Mouse (Mus musculus): Measurements from ENCODE around the gene Anxa9.
"Not testable (repeated sequence)": the region's sequence is repeated elsewhere in the genome, so short reads cannot be mapped to it uniquely, and the experiment has no call there.

Gene Anxa9

DNA sequence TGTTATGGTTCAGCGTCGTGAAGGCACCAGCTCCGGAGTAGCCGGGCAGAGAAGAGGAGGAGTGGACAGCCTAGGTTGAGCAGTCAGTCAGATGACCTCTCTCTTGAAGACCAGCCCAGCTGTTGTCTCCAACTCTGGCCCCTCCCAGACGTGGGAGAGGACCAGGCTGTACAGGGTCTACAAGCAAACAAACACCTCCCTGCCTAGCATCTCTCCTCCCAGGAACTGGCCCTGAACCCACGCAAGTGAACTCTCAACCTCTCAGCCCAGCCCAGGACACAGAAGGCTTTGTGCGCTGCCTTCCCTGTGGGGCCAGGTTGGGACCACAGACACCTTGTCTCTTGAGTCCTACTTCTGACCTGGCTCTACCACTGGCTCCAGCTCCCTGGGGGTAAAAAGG is at the start of gene Anxa9:
Gene Anxa9 (minus strand): TSS at position 77 of the 400 bp plus-strand sequence.
- DNase-seq (ENCODE audit: low read depth, low spot score), result no peak

GRCm38 (mm10) chr3:95355911-95356544 is 49.1 kb upstream of the Anxa9 start:
- DNase-seq (ENCODE audit: low read depth, low spot score), result not testable (repeated sequence)

DNA sequence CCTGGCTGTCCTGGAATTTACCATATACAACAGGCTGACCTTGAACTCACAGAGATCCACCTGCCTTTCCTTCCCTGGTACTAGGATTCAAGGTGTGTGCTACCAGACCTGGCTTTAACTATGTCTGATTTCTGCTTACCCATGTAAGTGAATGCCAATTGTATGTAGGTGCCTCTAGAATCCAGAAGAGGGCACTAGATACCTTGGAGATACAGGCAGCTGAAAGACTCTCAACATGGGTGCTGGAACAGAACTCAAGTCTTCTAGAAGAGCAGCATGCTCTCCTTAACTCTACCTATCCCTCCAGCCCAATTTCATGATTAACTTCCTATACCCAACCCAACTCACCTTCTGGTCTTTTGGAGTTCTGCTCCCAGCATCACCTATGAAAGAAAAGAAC is 42.5 kb upstream of the Anxa9 start:
- DNase-seq (ENCODE audit: low read depth, low spot score), result peak; percentile 23

GRCm38 (mm10) chr3:95348343-95348742 is 41.4 kb upstream of the Anxa9 start:
- not testable (repeated sequence) for DNase-seq (ENCODE audit: low read depth, low spot score)

GRCm38 (mm10) chr3:95346454-95346853 is 39.5 kb upstream of the Anxa9 start:
- no peak for DNase-seq (ENCODE audit: low read depth, low spot score)

GRCm38 (mm10) chr3:95343356-95344000 is 36.5 kb upstream of the Anxa9 start:
- not testable (repeated sequence) for DNase-seq (ENCODE audit: low read depth, low spot score)

DNA sequence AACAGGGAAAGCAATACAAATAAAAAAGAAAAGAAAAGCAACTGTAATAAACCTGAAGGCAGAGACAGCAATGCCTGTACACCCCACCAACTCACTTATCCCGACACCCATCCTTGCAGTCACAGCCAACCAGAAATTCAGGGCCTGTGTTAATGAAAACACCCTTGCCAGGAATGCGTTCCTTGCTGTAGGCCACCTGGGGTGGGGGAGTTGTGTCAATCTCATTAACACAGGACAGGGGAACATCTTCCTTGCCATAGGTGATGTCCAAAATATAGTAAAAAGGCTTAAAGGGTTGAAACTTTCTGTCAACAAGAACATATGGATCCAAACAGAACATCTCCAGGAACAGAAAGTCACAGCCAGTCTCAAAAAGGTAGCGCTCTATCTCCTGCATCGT is 31.3 kb upstream of the Anxa9 start:
- DNase-seq (ENCODE audit: low read depth, low spot score), result no peak

DNA sequence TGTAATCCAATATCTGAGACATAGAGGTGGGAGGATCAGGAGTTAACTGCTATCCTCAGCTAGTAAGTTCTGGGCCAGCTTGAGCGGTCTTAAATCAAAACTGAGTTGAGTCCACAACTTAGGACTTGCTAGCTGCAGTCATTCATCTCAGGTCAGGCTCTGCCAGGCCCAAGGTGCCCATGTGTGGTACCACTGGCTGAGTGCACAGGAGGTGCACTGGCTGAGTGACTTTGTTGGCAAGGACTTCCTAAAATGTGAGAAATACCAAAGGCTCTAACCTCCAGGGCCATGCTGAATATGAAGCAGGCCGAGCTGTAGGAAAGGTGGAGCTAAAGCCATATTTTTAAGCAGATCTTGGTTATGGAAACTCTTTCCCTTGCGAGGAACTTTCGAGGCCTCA is 30.4 kb upstream of the Anxa9 start:
- no peak for DNase-seq (ENCODE audit: low read depth, low spot score)

- no peak for DNase-seq (ENCODE audit: low read depth, low spot score)
Measured at GRCm38 (mm10) chr3:95331528-95331927, 24.6 kb upstream of the Anxa9 start.

DNA sequence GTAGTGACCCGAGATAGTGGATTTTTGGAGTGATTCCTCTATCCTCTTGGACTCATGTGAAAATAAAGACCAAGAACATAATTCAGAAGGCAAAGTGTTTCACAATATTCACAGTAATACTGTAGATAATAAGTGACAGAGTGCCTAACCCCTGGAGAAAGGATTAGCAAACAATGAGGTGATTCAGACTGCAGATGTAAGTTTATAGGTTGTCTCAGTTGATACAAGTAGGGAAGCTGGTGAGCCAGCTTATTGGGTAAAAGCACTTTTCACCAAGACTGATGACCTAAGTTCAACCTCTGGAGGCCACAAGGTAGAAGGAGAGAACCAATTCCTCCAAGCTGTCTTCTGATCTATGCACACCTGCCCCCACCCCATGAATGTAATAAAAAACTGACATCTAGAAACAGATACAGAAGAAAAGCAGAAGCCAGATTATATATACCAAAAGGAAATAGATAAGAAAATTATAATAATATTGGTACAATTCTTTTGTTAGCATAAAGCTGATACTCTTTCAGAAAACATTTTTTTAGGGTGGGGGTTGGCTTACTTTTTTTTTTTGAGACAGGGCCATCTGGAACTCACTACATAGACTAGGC is 21.9 kb upstream of the Anxa9 start:
- DNase-seq (ENCODE audit: low read depth, low spot score), result no peak

GRCm38 (mm10) chr3:95324454-95325144 is 17.6 kb upstream of the Anxa9 start:
- DNase-seq (ENCODE audit: low read depth, low spot score), result no peak

- no peak for DNase-seq (ENCODE audit: low read depth, low spot score)
Measured at GRCm38 (mm10) chr3:95323429-95323828, 16.5 kb upstream of the Anxa9 start.

- DNase-seq (ENCODE audit: low read depth, low spot score), result no peak
Measured at GRCm38 (mm10) chr3:95319701-95320625, 13.0 kb upstream of the Anxa9 start.

DNA sequence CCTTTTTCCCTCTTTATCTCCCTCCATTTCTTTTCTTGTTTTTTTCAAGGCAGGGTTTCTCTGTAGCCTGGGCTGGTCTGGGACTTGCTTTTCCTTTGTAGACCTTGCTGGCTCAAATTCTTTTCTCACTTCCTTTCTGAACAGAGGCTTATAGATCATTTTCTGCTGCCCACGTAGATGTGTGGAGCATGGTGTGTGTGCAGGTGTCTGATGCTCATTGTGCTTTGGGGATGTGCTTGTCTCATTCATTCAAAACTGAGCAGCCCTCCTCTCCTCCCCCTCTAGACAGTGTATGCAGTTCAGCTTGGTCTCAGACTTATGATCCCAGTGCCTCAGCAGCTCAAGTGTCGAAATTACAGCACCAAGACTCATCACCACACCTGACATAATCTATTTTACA is 12.1 kb upstream of the Anxa9 start:
- no peak for DNase-seq (ENCODE audit: low read depth, low spot score)

GRCm38 (mm10) chr3:95318548-95318947 is 11.6 kb upstream of the Anxa9 start:
- DNase-seq (ENCODE audit: low read depth, low spot score), result no peak

- no peak for DNase-seq (ENCODE audit: low read depth, low spot score)
Measured at GRCm38 (mm10) chr3:95317414-95318080, 10.6 kb upstream of the Anxa9 start.

GRCm38 (mm10) chr3:95315844-95316550 is 9.0 kb upstream of the Anxa9 start:
- DNase-seq (ENCODE audit: low read depth, low spot score), result no peak

DNA sequence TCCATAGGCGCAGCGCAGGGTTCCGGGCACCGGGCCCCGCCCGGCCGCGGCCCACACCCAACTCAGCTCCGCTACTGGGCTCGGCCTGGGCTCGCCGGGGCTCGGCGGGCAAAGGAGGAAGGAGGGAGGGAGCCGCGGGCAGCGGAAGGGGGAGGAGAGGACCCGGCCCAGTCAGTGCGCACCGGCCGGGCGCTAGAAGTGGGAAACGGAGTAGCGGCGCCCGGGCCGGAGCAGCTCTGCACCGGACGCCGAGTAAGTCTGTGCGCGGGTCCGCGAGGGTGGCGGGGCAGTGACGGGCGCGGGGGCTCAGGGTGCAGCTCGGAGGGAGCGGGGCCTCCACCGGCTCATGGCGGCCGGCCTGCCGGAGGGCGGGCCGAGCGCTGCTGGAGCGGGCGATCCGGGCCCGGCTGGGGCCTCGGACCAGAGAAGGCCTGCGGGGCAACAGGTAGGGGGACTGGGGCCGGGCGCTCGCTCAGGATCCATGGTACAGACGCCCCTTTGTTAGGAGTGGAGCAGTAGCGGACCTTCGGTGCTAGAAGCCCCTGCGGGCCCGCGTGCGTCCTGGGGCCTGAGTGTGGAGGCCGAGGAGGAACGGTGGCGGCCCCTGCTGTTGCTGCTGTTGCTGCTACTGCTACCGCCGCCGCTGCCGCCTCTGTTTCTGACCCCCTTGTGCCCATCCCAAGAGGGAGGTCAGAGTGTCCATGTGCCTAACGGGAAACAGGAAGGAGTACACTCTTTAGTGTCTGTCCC is 8.3 kb upstream of the Anxa9 start:
- peak; percentile 56 for DNase-seq (ENCODE audit: low read depth, low spot score)

DNA sequence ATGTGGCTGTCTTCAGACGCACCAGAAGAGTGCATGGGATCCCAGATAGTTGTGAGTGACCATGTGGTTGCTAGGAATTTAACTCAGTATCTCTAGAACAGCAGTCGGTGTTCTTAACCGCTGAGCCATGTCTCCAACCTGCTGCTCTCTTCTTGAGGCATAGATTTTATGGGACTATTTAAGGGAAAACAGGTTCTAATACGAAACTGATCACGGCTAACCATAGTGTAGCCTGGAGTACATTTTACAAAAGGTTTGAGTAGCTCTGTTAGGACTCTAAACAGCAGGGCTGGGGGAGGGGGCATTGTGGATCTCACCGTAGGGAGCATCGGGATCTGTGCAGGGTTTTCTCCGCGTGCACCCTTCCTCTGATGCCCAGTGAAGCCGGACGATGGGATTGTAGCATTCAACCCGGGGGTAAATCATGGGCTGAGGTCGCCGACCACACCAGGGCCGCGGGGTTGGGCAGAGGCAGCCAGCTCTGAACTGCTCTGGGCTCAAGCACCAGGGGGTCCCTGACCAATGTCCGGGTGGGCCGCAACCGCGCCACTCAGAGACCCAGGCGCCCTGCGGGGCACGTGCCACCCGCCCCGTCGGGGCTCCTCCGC is 7.6 kb upstream of the Anxa9 start, which contains the start of gene Cers2:
Gene Cers2 (plus strand): TSS at position 306 of the 608 bp plus-strand sequence.
- DNase-seq (ENCODE audit: low read depth, low spot score), result no peak
